Mouse (Mus musculus) brain, embryonic 14.5 days (tissue): Measurements from ENCODE around the gene Kpna2. TPM values are rescaled to one million over a fixed set of nuclear protein-coding genes. Genes with fewer than 3 reads are reported as not detected.

Source experiments
- DNase-seq: peaks from one replicate; pipeline ENCODE4 v3.0.0-alpha.2; 2011; ENCODE audit warnings: low read depth
- CTCF ChIP-seq: fragments of 200-500 bp; IDR thresholded peaks from 2 replicates; pipeline ENCODE4 v1.5.1; 2012; ENCODE audit warnings: inconsistent platforms, mild to moderate bottlenecking, moderate library complexity, borderline replicate concordance; ENCODE audit not compliant: insufficient read depth, insufficient read length; ENCODE audit errors: extremely low read depth
- POLR2A ChIP-seq: fragments of 200-500 bp; IDR thresholded peaks from 2 replicates; pipeline ENCODE4 v1.6.1; 2012; ENCODE audit warnings: mild to moderate bottlenecking, inconsistent platforms, borderline replicate concordance; ENCODE audit not compliant: poor library complexity, insufficient read depth, insufficient read length, severe bottlenecking; ENCODE audit errors: extremely low read depth
- polyA plus RNA-seq: library from polyadenylated mRNA; depleted of rRNA; stranded (reverse); fragments of >200 nt; gene quantifications from 2 replicates; pipeline ENCODE4 v1.2.3, GENCODE M21; 2012; rRNA removed

Gene Kpna2
- polyA plus RNA-seq, 1 experiment = 125 TPM

DNA sequence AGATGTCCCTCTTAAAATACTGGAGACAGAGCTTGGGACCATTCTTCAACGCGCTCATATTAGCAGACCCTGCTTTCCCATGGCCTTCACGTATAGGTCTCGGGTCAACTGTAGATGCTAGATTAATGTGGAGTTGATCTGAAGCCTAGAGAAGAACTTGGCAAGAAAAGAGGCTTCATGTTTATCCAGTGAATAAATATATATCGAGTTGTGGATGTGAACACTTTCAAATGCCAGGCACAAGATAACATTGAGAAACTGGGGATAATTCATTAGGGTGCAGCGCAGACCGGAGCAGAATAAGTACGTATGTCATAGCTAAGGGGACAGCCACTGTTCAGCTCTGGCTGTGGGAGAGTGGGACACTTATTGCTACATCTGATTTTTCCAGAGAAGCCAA, 29.5 kb downstream of the Kpna2 start:
- DNase-seq = no peak
- TF ChIP-seq POLR2A (no peak), CTCF (no peak)

GRCm38 (mm10) chr11:106967630-106968029, 31.7 kb downstream of the Kpna2 start:
- DNase-seq = no peak
- TF ChIP-seq POLR2A (no peak), CTCF (no peak)

DNA sequence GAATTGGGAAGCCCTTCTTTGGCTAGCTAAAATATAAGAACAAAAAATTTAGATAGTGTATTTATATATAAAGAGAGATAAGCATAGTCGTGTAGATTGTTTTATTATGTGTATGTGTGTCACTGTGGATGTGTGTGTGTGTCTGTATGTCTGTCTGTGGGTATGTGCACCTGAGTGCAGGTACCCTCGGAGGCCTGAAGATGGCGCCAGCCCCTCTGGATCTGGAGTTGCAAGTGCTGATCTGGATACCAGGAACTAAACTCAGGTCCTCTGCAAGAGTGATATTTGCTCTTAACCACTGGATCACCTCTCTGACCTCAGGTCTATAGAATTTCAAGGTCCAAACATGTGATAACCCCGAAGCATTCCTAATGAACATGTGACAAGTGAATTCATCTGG, 33.5 kb downstream of the Kpna2 start:
- DNase-seq = no peak
- TF ChIP-seq CTCF = no peak
- TF ChIP-seq POLR2A = no peak

GRCm38 (mm10) chr11:106962310-106962709, 37.0 kb downstream of the Kpna2 start:
- no peak for DNase-seq
- no peak for TF ChIP-seq CTCF
- TF ChIP-seq POLR2A = no peak

- no peak for DNase-seq
- TF ChIP-seq POLR2A (no peak), CTCF (no peak)
Measured at GRCm38 (mm10) chr11:106961471-106962081, 37.8 kb downstream of the Kpna2 start.

DNA sequence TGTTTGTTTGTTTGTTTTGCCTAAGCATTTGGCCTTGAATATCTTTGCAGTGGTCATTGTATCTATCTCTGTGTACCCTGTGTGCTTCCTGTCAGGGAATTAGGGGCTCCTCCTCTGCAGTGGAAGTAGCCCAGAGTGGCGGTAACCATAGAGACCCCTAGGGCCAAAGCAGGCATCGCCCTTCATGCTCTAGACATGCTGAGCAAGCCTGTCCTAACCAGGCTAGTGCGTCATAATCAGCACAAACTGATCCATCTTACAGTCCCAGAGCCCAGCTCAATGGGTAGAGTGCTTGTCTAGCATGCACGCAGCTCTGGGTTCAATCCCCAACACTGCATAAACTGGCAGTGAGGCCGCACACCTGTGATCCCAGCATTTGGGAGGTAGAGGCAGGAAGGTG, 40.2 kb downstream of the Kpna2 start:
- TF ChIP-seq CTCF (no peak), POLR2A (no peak)
- no peak for DNase-seq

GRCm38 (mm10) chr11:106958407-106959071, 40.8 kb downstream of the Kpna2 start:
- no peak for DNase-seq
- no peak for TF ChIP-seq POLR2A
- TF ChIP-seq CTCF = no peak

GRCm38 (mm10) chr11:106957271-106957980, 41.9 kb downstream of the Kpna2 start:
- no peak for TF ChIP-seq CTCF
- no peak for TF ChIP-seq POLR2A

DNA sequence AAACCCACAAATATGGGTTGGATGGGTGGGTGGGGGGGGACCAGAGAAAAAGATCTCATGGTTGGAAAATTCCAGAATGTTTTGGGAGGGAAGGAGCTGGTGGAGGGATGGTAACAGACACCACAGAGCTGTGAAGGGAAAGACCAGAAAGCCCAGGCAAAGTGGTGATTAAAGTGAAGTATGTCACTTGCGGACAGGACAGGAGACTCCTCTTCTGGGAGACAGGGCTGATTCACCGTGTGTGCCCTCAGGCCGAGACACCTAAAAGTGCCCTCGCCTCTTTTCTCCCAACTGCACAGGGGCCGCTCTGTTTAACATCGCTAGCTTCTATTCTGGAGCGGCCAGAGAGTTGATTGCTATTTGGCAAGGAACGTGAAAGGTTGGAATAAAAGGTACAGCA, 44.8 kb downstream of the Kpna2 start:
- no peak for DNase-seq
- TF ChIP-seq CTCF (no peak), POLR2A (no peak)

More at GRCm38 (mm10) chr11:106957271-106957980, 41.9 kb downstream of the Kpna2 start:
- DNase-seq = peak; percentile 14

DNA sequence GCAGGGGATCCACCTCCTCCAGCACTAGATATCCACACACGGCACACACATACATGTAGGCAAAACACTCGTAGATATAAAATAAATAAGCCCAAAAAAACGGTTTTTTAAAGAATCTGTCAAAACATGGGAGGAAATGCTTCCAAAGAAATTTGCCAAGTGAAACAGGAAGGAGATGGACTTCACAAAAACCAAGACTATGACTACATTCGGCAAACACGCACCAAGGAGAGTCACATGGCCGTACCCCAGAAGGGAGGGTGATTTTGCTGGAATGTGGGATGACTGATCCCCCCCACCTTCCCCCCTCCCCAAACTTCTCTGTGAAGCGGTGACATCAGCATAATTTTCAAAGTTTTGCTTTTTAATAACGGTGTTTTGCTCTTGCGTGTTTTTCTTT, 45.2 kb downstream of the Kpna2 start:
- DNase-seq = no peak
- no peak for TF ChIP-seq POLR2A
- no peak for TF ChIP-seq CTCF

Other genes starting within 250 kb of the Kpna2 start
- 15.7 and 24.8 TPM in 2 replicates for gene Pecam1, start 248.9 kb downstream of the Kpna2 start, polyA plus RNA-seq
- 0.36 and 0.38 TPM in 2 replicates for gene Milr1, start 248.3 kb downstream of the Kpna2 start, polyA plus RNA-seq
- gene Polg2, start 220.0 kb downstream of the Kpna2 start, polyA plus RNA-seq = 9.0 and 10.3 TPM in 2 replicates
- 597 and 653 TPM in 2 replicates for gene Ddx5, start 210.4 kb downstream of the Kpna2 start, polyA plus RNA-seq
- 20.3 and 22.3 TPM in 2 replicates for gene Cep95, start 210.3 kb downstream of the Kpna2 start, polyA plus RNA-seq
- gene Smurf2, start 78.8 kb downstream of the Kpna2 start, polyA plus RNA-seq = 23.6 and 29.5 TPM in 2 replicates
- 4.4 and 5.3 TPM in 2 replicates for gene 1810010H24Rik, start 26.1 kb upstream of the Kpna2 start, polyA plus RNA-seq
- 43.3 and 77.1 TPM in 2 replicates for gene Bptf, start 132.6 kb upstream of the Kpna2 start, polyA plus RNA-seq
- gene Nol11, start 189.8 kb upstream of the Kpna2 start, polyA plus RNA-seq = 30.2 and 34.4 TPM in 2 replicates